Mouse (Mus musculus): ENCODE data around the gene 2510009E07Rik.

Gene 2510009E07Rik

GRCm38 (mm10) chr16:21694463-21695241 is at the start of gene 2510009E07Rik:
Gene 2510009E07Rik (minus strand): TSS chr16:21694665.
- peak; percentile 93 for DNase-seq (ENCODE audit: low read depth, low spot score)

DNA sequence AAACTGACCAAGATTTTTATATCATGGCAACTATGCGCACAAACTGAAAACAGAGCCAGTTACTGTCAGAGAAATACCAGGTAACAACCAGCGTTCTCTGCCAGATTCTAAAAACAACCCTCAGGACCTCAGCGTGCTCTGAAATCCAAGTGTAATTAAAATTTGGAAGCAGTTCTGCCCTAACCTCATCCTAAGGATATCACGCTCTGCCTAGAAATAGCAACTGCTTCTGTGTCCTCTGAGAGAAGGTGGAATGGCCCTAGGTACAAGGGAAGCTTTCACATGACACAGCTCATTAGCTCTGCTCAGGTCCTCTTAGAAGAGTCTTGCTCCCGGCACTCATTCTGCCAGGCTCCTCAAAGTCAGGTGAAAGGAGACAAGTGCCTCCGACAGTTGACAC is 48.9 kb upstream of the 2510009E07Rik start:
- no peak for DNase-seq (ENCODE audit: low read depth, low spot score)

GRCm38 (mm10) chr16:21742898-21743297 is 48.4 kb upstream of the 2510009E07Rik start:
- DNase-seq (ENCODE audit: low read depth, low spot score), result no peak

- DNase-seq (ENCODE audit: low read depth, low spot score), result no peak
These were observed 47.9 kb upstream of the 2510009E07Rik start for GRCm38 (mm10) chr16:21742191-21742870.

GRCm38 (mm10) chr16:21741542-21741941 is 47.1 kb upstream of the 2510009E07Rik start:
- no peak for DNase-seq (ENCODE audit: low read depth, low spot score)

GRCm38 (mm10) chr16:21735638-21736037 is 41.2 kb upstream of the 2510009E07Rik start:
- DNase-seq (ENCODE audit: low read depth, low spot score), result no peak

- DNase-seq (ENCODE audit: low read depth, low spot score), result peak; percentile 64
These were observed 33.5 kb upstream of the 2510009E07Rik start for GRCm38 (mm10) chr16:21727897-21728364.

DNA sequence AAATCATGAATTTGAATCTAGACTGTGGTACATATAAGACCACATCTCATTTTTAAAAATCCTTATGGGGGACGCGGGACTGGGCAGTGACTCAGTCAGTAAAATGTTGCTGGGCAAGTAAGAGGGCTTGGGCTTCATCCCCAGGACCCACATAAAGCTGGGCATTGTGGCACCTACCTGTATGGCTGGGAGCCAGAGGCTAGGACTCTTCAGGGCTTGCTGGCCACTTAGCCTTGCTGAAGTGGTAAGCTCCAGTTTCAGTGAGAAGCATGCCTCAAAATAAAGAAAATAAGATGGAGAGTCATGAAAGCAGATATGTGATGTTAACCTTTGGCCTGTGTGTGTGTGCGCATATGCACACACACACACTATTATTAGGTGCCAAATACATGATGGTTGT is 33.0 kb upstream of the 2510009E07Rik start:
- no peak for DNase-seq (ENCODE audit: low read depth, low spot score)

DNA sequence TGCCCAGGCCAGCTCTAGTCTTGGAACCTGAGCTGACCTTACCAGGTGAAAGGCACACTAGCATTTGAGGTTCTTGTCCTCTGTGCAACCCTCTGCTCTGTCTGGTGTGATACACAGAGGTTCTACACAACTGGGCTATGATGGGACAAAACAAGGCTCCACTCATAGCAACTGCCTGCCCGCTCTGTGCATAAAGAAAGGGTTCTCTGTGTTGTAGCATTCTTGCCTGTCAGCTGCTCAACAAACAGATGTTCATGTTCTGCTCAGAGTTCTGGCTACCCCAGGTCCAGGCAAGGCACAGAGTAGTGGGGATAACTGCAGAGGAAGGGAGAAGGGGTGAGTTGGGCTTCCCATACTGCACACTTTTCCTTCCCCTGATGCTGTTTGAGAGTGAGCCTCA is 29.8 kb upstream of the 2510009E07Rik start:
- DNase-seq (ENCODE audit: low read depth, low spot score), result no peak

DNA sequence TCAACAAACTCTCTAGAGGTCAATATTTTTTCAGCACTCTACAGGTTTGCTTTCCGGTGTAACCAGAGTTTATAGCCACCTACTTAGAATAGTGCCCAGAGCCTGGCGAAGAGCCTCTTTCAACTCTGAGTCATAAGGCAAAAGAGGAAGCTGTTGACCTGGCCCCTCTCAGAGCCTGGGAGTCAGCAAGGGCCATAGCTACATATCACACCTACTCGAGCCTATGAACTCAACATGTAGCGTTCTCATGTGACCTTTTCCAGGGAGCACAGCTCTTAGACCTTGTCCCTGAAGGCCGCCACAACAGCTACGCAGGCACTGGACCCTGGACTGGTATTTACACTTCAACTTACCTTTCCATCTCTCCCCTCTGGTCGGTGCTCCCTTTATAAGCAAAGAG is 25.3 kb upstream of the 2510009E07Rik start:
- DNase-seq (ENCODE audit: low read depth, low spot score), result no peak

GRCm38 (mm10) chr16:21714516-21714915 is 20.1 kb upstream of the 2510009E07Rik start:
- no peak for DNase-seq (ENCODE audit: low read depth, low spot score)

GRCm38 (mm10) chr16:21710321-21710720 is 15.9 kb upstream of the 2510009E07Rik start:
- peak; percentile 27 for DNase-seq (ENCODE audit: low read depth, low spot score)

- DNase-seq (ENCODE audit: low read depth, low spot score), result peak; percentile 55
These were observed 10.2 kb upstream of the 2510009E07Rik start for GRCm38 (mm10) chr16:21704691-21705090.

DNA sequence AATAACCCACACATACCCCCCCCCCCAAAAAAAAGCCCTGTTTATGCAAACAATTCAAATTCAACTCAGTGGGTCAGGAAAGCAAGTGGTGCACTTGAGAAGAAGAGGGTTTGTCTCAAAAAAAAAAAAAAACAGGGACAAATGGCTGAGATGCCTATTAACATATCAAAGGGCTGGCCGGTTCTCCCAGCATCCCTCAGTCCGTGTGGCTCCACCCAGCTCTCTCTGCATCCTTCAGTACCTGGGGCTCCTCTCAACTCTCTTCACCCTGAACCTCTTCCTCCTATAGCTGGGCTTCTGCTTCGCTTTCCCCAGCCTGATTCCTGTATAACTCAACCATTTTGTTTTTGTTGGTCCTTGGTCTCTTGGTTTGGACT is 7.8 kb upstream of the 2510009E07Rik start:
- DNase-seq (ENCODE audit: low read depth, low spot score), result peak; percentile 95

DNA sequence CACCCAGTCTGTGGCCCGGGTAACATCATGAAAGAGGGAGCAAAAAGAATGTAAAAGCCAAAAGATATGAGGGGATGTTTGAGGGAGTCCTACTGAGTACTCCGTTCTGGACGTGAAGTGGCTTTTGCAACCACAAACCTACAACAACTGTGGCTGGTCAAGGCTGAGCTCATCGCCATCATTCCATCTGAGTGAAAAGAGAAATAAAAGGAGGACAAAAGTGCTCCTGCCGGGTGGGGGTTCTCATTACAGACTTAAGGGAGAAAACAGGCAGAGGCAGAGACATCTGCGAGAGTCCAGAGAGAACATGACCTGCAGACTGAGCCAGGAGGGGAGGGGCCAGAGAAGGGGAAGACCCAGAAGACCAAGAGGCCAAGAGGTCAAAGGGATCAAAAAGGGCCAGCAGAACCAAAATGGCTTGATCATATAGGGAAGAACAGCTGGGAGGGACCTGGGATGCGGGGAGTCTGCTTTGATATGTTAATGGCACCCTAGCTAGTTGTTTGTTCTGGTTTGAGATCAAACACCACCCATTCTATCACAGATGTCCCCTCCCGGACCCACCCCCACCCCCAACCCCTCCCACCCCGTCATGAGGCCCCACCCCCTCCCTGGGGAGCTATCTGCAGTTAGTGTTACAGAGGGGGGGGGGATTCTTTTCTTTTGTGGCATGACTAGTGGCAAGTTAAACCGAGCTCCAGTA is 7.3 kb upstream of the 2510009E07Rik start:
- peak; percentile 98 for DNase-seq (ENCODE audit: low read depth, low spot score)

DNA sequence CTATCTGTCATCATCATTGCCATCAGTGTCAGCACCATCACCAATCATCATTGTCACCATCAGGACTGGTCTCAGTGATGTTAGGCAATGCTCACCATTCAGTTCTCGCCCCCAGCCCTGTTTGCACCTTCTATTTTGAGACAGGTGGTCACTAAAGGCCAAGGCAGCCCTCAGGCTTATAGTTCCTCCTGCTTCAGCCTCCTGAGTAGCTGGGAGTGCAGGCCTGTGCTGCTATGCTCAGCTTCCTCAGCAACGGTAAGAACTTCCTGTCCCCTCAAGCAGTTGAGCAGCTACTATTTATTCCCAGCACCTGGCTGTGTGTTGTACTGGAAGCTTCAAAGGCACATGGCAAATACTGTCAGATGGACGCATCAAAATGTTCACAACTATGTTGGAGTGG is 3.7 kb upstream of the 2510009E07Rik start:
- DNase-seq (ENCODE audit: low read depth, low spot score), result no peak

DNA sequence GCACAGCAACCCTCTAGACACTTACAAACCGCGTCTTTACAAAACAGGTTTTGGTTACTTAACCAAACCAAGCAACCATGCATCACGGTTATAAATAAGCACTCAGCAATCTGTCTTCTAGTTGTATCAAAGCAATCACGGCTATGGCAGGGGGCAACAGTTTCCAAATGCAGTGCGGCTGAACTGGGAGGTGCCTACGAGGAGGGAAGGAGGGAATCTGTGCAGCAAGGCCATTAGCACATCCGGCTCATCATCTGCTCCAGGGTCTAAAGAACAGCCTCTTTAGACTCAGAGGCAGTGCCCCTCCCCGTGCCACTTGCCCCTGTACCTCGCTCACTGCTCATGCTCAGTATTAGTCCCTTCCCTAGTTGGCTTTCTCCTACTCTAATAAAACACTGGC is 2.5 kb upstream of the 2510009E07Rik start:
- no peak for DNase-seq (ENCODE audit: low read depth, low spot score)

- DNase-seq (ENCODE audit: low read depth, low spot score), result peak; percentile 66
These were observed 745 bp upstream of the 2510009E07Rik start for GRCm38 (mm10) chr16:21695242-21695578.

- peak; percentile 75 for DNase-seq (ENCODE audit: low read depth, low spot score)
These were observed 443 bp downstream of the 2510009E07Rik start for GRCm38 (mm10) chr16:21693981-21694462.

DNA sequence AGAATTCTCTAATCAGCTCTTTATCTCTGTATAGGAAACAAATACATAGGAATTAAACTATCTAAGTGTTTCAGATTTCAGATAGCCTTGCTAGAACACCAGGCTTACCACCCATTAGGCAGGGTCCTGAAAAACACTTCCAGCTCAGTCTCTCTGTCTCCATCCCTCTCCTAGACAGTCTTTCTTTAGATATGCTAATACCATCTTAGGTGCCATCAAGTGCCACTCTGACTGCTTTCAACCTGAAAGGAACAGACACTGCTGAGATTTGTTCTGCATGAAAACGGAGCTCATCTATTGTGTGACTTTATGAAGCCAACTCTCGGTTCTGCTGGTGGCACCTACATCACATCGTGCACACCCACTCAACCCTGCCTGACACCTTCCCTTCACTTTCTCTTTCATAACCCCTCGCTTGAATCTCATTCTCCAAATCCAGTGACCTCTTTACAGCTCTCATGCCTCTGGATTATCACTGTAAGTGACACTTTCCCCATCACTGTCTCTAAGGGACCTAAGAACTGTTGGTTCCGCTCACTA is 4.2 kb downstream of the 2510009E07Rik start:
- DNase-seq (ENCODE audit: low read depth, low spot score), result no peak

DNA sequence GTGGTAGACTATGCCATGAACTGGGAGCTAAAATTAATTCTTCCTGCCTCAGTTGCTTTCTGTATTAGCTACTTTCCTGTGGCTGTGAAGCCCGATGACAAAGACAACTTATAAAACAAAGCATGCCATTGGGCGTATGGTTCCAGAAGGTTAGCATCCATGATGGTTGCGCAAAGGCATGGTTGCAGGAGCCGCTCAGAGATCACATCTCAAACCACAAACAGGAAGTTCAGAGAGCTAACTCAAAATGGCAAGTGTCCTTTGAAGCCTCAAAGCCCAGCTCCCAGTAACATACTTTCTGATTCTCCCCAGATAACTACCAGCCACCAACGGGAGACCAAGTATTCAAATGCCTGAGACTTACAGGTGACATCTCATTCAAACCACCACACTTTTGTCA is 5.3 kb downstream of the 2510009E07Rik start:
- DNase-seq (ENCODE audit: low read depth, low spot score), result no peak

DNA sequence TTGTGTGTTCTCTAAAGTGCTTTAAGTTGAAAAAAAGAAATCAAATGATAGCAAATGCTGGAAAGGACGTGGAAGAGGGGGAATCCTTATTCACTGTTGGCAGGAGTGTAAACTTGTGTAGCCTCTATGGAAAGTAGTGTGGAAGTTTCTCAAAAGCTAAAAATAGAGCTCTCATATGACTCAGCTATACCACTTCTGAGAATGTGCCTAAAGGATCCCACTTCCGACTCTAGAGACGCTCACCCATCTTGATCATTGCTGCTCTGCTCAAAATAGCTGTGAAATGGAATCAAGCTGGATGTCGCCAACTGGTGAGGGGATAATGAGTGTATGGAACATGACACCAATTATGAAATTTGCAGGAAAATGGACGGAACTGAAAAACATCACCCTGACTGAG is 7.1 kb downstream of the 2510009E07Rik start:
- no peak for DNase-seq (ENCODE audit: low read depth, low spot score)
